Comparison of ENCODE assay signal across 9 mouse cellular contexts in the genomic region with DNA sequence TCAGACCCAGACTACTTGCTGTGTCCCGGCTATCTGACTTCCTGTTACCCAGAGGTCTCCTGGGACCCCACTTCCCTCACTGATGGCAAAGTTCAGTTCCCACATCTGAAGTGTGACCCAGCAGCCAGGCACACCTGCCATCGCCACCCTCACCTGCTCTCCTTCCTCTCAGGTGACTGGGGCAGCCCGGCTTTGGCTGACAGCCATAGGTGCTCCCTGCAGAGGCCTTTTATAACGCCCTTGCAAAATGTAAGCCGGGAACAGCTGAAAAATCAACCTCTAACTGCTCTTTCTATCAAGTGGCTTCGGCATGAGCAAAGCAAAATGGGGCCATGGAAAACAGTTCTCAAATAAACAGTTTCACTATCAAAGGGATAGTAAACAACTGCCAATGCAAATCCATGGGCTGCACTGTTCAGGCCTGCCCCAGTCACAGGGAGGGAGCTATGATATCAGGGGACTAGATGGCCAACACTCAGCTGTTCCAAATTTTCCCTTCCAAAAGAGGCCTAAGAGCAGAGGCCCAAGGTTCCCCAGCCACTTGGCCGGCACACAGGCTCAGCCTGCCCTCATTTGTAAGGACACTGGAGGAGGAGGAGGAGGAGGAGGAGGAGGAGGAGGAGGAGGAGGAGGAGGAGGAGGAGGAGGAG. TPM values are rescaled to one million over a fixed set of nuclear protein-coding genes. Genes with fewer than 3 reads are reported as not detected.
DNase-seq lines count a peak whose midpoint lies in the region; ATAC-seq and TF ChIP-seq lines count a peak whose summit lies in the region.
"Had no signal": no experiment of that assay in that cellular context is flagged by ENCODE, and none has a peak within 500 bp of the region (broad histone marks: within the 10 kb centered on the region; RNA-seq: fewer than 3 reads in every experiment).

No protein-coding gene starts in this region.

- WGBS in kidney, embryonic 15.5 days, result 64% methylated on average over 6 of the region's 7 CpGs
- 65% methylated on average over 6 of the region's 7 CpGs for WGBS in midbrain, postnatal 0 days

- no peak for DNase-seq in cerebellum, adult 11 months
- peak; percentile 31 for DNase-seq in thymus, postnatal 4 days
- DNase-seq in thymus, postnatal 25 days, result no peak
- no peak for DNase-seq in embryo, embryonic 10.5 days (ENCODE audit: low spot score)
- DNase-seq in midbrain, postnatal 0 days (ENCODE audit: low spot score), result no peak
- no peak for DNase-seq in urinary bladder, postnatal 10 days (ENCODE audit: low spot score)

- peaks cover 51% of the 10 kb centered on the region for H3K4me1 ChIP-seq in kidney, embryonic 15.5 days
- H3K4me1 ChIP-seq in midbrain, postnatal 0 days (ENCODE audit: insufficient read depth, low read length), result no peaks in the 10 kb centered on the region

- no peak overlapping the region for H3K4me3 ChIP-seq in kidney, embryonic 15.5 days (replicated peaks)
- no peak overlapping the region for H3K4me3 ChIP-seq in midbrain, postnatal 0 days (ENCODE audit: low read depth, low read length)
- H3K4me3 ChIP-seq: neural tube, embryonic 13.5 days had no signal

- H3K9ac ChIP-seq in kidney, embryonic 15.5 days, result no peak overlapping the region
- no peak overlapping the region for H3K9ac ChIP-seq in midbrain, postnatal 0 days (replicated peaks; ENCODE audit: low read length, poor library complexity, severe bottlenecking)
- H3K9ac ChIP-seq: neural tube, embryonic 13.5 days had no signal

- peak; percentile 53; the same call in 1 of the 2 replicates for ATAC-seq in cerebellum, adult (ENCODE audit: insufficient number of reproducible peaks, low FRiP score, low TSS enrichment)
- ATAC-seq in kidney, embryonic 15.5 days (replicated peaks; ENCODE audit: low FRiP score), result no peak
- ATAC-seq in midbrain, postnatal 0 days (ENCODE audit: low FRiP score), result no peak

- no peak for TF ChIP-seq CTCF in midbrain, postnatal 0 days (IDR thresholded peaks at IDR 0.05)

- no peak overlapping the region for H3K4me2 ChIP-seq in kidney, embryonic 15.5 days
- H3K4me2 ChIP-seq in midbrain, postnatal 0 days (ENCODE audit: low read depth, low read length, poor library complexity, severe bottlenecking), result no peak overlapping the region
- H3K4me2 ChIP-seq: neural tube, embryonic 13.5 days had no signal

- peak overlapping the region; percentile 27; the same call in 1 of the 2 replicates for H3K27ac ChIP-seq in kidney, embryonic 15.5 days
- no peak overlapping the region for H3K27ac ChIP-seq in midbrain, postnatal 0 days (ENCODE audit: low read depth, low read length)

- no peaks in the 10 kb centered on the region for H3K9me3 ChIP-seq in kidney, embryonic 15.5 days (replicated peaks)
- no peaks in the 10 kb centered on the region for H3K9me3 ChIP-seq in midbrain, postnatal 0 days (ENCODE audit: low read length)
- H3K9me3 ChIP-seq: neural tube, embryonic 13.5 days had no signal

- H3K36me3 ChIP-seq in kidney, embryonic 15.5 days, result no peaks in the 10 kb centered on the region
- H3K36me3 ChIP-seq in midbrain, postnatal 0 days (ENCODE audit: insufficient read depth, low read length), result no peaks in the 10 kb centered on the region
- H3K36me3 ChIP-seq: neural tube, embryonic 13.5 days had no signal

- no peaks in the 10 kb centered on the region for H3K27me3 ChIP-seq in kidney, embryonic 15.5 days
- no peaks in the 10 kb centered on the region for H3K27me3 ChIP-seq in midbrain, postnatal 0 days (ENCODE audit: insufficient read depth, low read length)
- H3K27me3 ChIP-seq: neural tube, embryonic 13.5 days had no signal

RNA-seq across cellular contexts. Expression of a gene that starts 12.5 kb away (rescaled TPM):
- polyA plus RNA-seq in kidney, embryonic 15.5 days (2015; fragmentation: Nextera tagmentation; extraction: Ambion mirVana), result 52.6 and 57.0 TPM in 2 replicates
- 28.4 and 32.3 TPM in 2 replicates for total RNA-seq in midbrain, postnatal 0 days (2014; rRNA removed)
- polyA plus RNA-seq in midbrain, postnatal 0 days (2015; fragmentation: Nextera tagmentation; extraction: Ambion mirVana), result 17.4 and 21.3 TPM in 2 replicates
